Mouse (Mus musculus) testis, adult 2 months (tissue): ENCODE measurements around the gene Plin1. TPM values are rescaled to one million over a fixed set of nuclear protein-coding genes. Genes with fewer than 3 reads are reported as not detected.

Source experiments
- H3K27ac ChIP-seq: fragments of 200-500 bp; 2 replicates; pipeline ENCODE4 v1.5.1; 2012; ENCODE audit warnings: low read depth, low read length; ENCODE audit not compliant: control insufficient read depth, insufficient read depth
- H3K27me3 ChIP-seq: fragments of 200-500 bp; 2 replicates; pipeline ENCODE4 v1.6.1; 2012; ENCODE audit warnings: mild to moderate bottlenecking, low read length, moderate library complexity; ENCODE audit not compliant: control insufficient read depth, insufficient read depth
- H3K36me3 ChIP-seq: fragments of 200-500 bp; 2 replicates; pipeline ENCODE4 v1.6.1; 2012; ENCODE audit warnings: mild to moderate bottlenecking, low read length; ENCODE audit not compliant: control insufficient read depth, insufficient read depth
- H3K4me1 ChIP-seq: fragments of 200-500 bp; 2 replicates; pipeline ENCODE4 v1.6.1; 2012; ENCODE audit warnings: low read length; ENCODE audit not compliant: control insufficient read depth, insufficient read depth
- H3K4me3 ChIP-seq: fragments of 200-500 bp; 2 replicates; pipeline ENCODE4 v1.5.1; 2012; ENCODE audit warnings: low read depth, mild to moderate bottlenecking, low read length, moderate library complexity, mixed read lengths; ENCODE audit not compliant: control insufficient read depth
- CTCF ChIP-seq: fragments of 200-500 bp; IDR thresholded peaks from 2 replicates; pipeline ENCODE4 v1.5.1; 2012; ENCODE audit warnings: low read depth, mild to moderate bottlenecking, inconsistent platforms, low read length, moderate library complexity; ENCODE audit not compliant: control insufficient read depth, insufficient read depth, insufficient replicate concordance
- POLR2A ChIP-seq: fragments of 200-500 bp; IDR thresholded peaks from 2 replicates; pipeline ENCODE4 v1.6.1; 2012; ENCODE audit warnings: low read depth, mild to moderate bottlenecking, inconsistent platforms, low read length, moderate library complexity; ENCODE audit not compliant: control insufficient read depth
- polyA plus RNA-seq: library from polyadenylated mRNA; depleted of rRNA; stranded (reverse); fragments of >200 nt; gene quantifications from 2 replicates; pipeline ENCODE4 v1.2.3, GENCODE M21; 2012

Plin1 gene
- polyA plus RNA-seq, 1 experiment, result 3.2 TPM

GRCm38 (mm10) chr7:79747659-79748058 is 15.0 kb upstream of the Plin1 start:
- H3K27ac ChIP-seq, result no peak overlapping the region
- H3K4me1 ChIP-seq, result peaks cover 2% of the 10 kb centered on the region
- no peaks in the 10 kb centered on the region for H3K27me3 ChIP-seq
- TF ChIP-seq CTCF (no peak), POLR2A (no peak)
- H3K36me3 ChIP-seq, result no peaks in the 10 kb centered on the region; the same call in 1 of the 2 replicates
- H3K4me3 ChIP-seq, result no peak overlapping the region

DNA sequence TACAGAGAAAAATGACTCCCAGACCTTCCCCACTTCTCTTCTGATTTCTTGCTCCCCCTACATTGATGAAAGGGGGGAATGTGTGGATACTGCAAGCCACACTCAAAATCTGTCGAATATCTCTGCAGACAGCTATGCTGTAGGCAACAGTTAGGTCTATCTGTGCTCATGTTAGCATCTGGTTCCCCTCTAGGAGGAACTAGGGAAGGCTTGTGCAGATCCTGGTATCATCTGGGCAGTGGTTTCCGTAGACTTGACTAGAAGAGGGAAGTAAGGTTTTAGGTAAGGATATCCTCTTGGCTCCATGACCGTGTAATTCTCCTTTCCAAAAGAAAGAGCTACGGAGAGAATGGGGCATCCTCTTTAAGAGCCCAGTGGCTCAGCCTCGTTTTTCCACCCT is 11.9 kb upstream of the Plin1 start:
- H3K27me3 ChIP-seq, result no peaks in the 10 kb centered on the region
- no peak for TF ChIP-seq POLR2A
- TF ChIP-seq CTCF, result no peak
- no peak overlapping the region for H3K27ac ChIP-seq
- H3K36me3 ChIP-seq, result no peaks in the 10 kb centered on the region; the same call in 1 of the 2 replicates
- peaks cover 2% of the 10 kb centered on the region for H3K4me1 ChIP-seq
- H3K4me3 ChIP-seq, result no peak overlapping the region

- H3K27me3 ChIP-seq, result no peaks in the 10 kb centered on the region
- H3K4me1 ChIP-seq, result peaks cover 2% of the 10 kb centered on the region
- no peak for TF ChIP-seq POLR2A
- TF ChIP-seq CTCF, result no peak
- peak overlapping the region; percentile 43 for H3K4me3 ChIP-seq
- H3K36me3 ChIP-seq, result no peaks in the 10 kb centered on the region; the same call in 1 of the 2 replicates
- H3K27ac ChIP-seq, result no peak overlapping the region
These were observed 11.3 kb upstream of the Plin1 start for GRCm38 (mm10) chr7:79744051-79744450.

DNA sequence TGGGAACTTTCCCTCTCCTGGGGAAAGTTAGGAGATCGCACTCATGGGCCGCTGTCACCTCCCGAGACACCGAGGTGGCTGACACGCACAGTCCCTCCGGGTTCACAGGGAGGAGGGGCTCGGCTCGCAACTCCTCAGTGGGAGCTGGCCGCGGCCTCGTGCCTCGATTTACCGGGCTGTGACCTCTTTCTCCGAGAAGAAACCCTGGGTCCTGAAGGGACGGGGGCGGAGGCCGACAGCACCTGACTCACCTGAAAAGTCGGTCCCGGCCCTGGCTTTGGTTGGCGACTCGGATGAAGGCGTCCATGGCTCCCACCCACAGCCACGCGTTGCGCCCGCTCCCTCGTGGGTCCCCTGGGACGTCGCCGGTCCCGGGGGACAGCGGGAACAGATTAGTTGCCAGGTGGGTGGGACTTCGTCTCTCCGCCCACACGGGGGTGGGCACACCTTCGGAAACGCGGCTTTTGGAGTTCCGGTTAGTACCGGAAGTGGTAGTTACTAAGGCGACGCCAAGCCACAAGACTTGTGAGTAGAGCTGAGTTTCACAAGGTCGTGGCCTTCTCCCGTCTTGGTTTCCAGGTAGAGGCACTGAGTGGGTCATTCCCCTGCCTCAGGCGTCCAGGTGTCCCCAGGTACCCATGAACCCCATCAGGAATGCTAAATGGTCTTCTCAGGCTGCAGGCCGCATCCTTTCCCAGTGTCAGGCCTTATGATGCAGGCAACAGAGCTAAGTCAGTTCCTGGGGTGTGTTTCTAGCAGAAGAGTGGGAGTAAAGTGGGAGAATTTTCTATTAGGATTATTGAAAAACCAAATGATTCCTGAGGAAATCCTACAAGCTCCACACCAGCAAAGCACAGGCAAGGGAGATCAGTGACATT is 10.2 kb upstream of the Plin1 start, which contains the start of the genes Pex11a and Wdr93:
Gene Pex11a, minus strand, starts transcription at position 473 of the 878 bp plus-strand sequence.
Gene Wdr93, plus strand, starts transcription at position 505 of the 878 bp plus-strand sequence.
- peaks cover 2% of the 10 kb centered on the region for H3K4me1 ChIP-seq
- peak; percentile 85 for TF ChIP-seq POLR2A
- no peak for TF ChIP-seq CTCF
- H3K27me3 ChIP-seq, result no peaks in the 10 kb centered on the region
- H3K36me3 ChIP-seq, result no peaks in the 10 kb centered on the region; the same call in 1 of the 2 replicates
- peak within 1 kb of the TSS; percentile 93 for H3K4me3 ChIP-seq
- H3K27ac ChIP-seq, result peak within 1 kb of the TSS; percentile 76

- Histone ChIP-seq H3K4me3 (peak overlapping the region; percentile 93), H3K36me3 (peaks cover 3% of the 10 kb centered on the region), H3K27ac (peak overlapping the region; percentile 76), H3K27me3 (no peaks in the 10 kb centered on the region), H3K4me1 (peaks cover 2% of the 10 kb centered on the region)
- no peak for TF ChIP-seq POLR2A
- TF ChIP-seq CTCF, result no peak
These were observed 9.6 kb upstream of the Plin1 start for GRCm38 (mm10) chr7:79742277-79742658.

- H3K4me1 ChIP-seq, result peaks cover 2% of the 10 kb centered on the region
- no peaks in the 10 kb centered on the region for H3K27me3 ChIP-seq
- H3K4me3 ChIP-seq, result no peak overlapping the region
- TF ChIP-seq CTCF (no peak), POLR2A (no peak)
- no peak overlapping the region for H3K27ac ChIP-seq
- peaks cover 8% of the 10 kb centered on the region for H3K36me3 ChIP-seq
These were observed 7.6 kb upstream of the Plin1 start for GRCm38 (mm10) chr7:79740279-79740678.

GRCm38 (mm10) chr7:79738913-79739312 is 6.2 kb upstream of the Plin1 start:
- no peak overlapping the region for H3K4me3 ChIP-seq
- peaks cover 2% of the 10 kb centered on the region for H3K4me1 ChIP-seq
- H3K36me3 ChIP-seq, result peaks cover 8% of the 10 kb centered on the region
- TF ChIP-seq CTCF (no peak), POLR2A (no peak)
- no peaks in the 10 kb centered on the region for H3K27me3 ChIP-seq
- no peak overlapping the region for H3K27ac ChIP-seq
